Mouse (Mus musculus): ENCODE data around the gene Batf. TPM values are rescaled to one million over a fixed set of nuclear protein-coding genes. Genes with fewer than 3 reads are reported as not detected.

Batf gene
- polyA plus RNA-seq, 1 experiment from 2014 or later = 8.3 TPM

DNA sequence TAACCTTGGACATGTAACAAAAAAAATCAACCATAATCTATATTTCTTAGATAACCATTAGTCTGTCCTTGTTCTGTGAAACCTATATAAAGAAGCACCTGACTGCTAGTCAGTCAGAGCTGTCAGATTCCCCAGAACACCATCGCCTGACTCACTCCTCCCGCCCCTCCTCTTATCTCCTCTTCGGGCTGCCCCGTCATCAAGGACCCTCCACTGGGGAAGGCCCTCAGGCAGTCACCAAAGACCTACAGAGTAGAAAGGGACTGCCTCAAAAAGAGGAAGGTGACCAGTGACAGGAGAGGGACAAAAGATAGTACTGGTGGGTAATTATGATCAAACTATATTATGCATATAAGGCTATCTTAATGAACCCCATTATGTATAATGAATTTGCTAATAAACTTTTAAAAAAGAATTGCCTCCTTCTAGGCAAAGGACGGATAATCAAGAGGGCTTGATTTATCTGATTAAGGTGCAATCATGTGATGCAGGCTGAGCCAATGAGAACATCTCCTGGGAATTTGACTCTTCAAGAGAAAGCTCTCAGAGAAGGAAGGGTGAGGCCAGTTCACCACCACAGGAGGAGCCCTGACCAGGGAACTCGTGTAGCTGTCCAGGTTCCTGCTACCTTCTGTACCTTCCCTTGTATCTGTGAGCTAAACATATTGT, 40.4 kb downstream of the Batf start:
- Histone ChIP-seq H3K27me3 (replicated peaks; ENCODE audit: control insufficient read depth, insufficient read depth, low read length) (0 out of 2 replicates have a peak, but pooled peaks cover under 1% of the 10 kb centered on the region), H3K9me3 (ENCODE audit: control insufficient read depth, low read length) (no peaks in the 10 kb centered on the region), H3K4me2 (ENCODE audit: low read depth, low read length) (no peak overlapping the region), H3K9ac (ENCODE audit: low read depth, low read length) (no peak overlapping the region), H3K4me3 (ENCODE audit: low read depth, low read length) (no peak overlapping the region), H3K4me1 (ENCODE audit: control insufficient read depth, insufficient read depth, low read length) (no peaks in the 10 kb centered on the region), H3K36me3 (ENCODE audit: control insufficient read depth, insufficient read depth, low read length) (no peaks in the 10 kb centered on the region), H3K27ac (replicated peaks; ENCODE audit: low read depth, low read length) (no peak overlapping the region)
- ATAC-seq (ENCODE audit: low read depth) = no peak
- WGBS = 58% methylated on average over 6 of the region's 6 CpGs
- no peak for DNase-seq (ENCODE audit: low spot score)

DNA sequence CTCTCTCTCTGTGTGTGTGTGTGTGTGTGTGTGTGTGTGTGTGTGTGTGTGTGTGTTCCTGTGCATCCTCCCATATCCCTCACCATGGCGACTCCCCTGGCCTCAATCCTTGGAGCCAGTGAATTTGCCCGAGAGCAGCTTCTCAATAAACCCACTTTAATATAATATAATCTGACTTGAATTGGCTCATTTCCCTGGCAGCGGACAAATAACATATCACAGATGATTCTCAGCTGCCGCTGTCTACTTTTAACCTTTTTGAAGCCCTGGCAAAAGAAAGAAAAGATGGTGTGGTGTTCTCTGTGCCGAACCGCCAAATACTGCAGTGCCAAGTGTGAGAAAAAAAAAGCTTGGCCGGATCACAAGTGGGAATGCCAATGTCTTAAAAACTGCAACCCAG, 41.7 kb downstream of the Batf start:
- DNase-seq (ENCODE audit: low spot score) (peak; percentile 66), ATAC-seq (ENCODE audit: low read depth) (no peak)
- H3K27me3 ChIP-seq (replicated peaks; ENCODE audit: control insufficient read depth, insufficient read depth, low read length) = no peaks in the 10 kb centered on the region
- H3K4me2 ChIP-seq (ENCODE audit: low read depth, low read length) = no peak overlapping the region
- no peaks in the 10 kb centered on the region for H3K36me3 ChIP-seq (ENCODE audit: control insufficient read depth, insufficient read depth, low read length)
- 51% methylated on average over 7 of the region's 7 CpGs for WGBS
- H3K9ac ChIP-seq (ENCODE audit: low read depth, low read length) = no peak overlapping the region
- H3K9me3 ChIP-seq (ENCODE audit: control insufficient read depth, low read length) = no peaks in the 10 kb centered on the region
- no peaks in the 10 kb centered on the region for H3K4me1 ChIP-seq (ENCODE audit: control insufficient read depth, insufficient read depth, low read length)
- H3K4me3 ChIP-seq (ENCODE audit: low read depth, low read length) = no peak overlapping the region
- H3K27ac ChIP-seq (replicated peaks; ENCODE audit: low read depth, low read length) = no peak overlapping the region

DNA sequence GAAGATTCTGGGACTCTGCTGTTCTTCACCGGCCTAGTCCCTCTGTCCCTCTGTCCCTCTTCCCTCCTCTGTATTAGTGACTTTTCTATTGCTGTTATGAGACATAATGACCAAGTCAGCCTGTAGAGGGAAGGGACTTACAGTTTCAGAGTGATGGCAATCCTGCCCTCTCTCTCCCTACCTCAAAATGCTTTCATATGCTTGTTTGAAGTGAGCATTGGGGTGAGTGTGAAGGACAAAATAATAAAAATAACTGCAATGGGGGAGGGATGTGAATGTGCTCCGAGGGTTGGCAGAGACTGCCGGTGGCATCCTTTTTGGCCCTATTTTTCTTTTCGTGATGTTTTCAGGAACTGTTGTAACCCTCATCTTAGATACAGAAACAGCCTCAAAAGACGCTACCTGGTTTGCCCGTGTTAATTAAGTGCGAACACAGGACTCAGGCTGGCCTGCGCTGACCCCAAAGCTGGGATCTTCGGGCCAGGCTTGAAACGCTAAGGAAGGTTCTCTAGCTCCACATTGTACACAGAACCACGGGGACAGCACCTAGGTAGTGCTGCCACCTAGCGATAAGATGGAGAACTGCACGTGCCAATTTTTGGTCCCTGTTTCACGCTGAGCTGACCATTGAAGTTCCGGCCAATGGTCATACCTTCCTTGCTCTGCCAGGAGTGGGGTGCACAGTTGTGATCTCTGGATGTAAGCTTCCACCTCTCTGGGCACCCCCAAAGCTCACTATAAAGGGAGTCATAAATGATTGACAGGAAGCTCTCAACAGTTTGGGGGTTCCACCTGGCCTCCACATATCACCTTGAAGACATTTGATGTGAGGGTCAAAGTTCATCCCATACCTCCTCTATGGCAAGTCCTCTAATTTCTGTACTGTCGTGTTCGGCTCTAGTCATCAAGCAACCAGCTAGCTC, 42.8 kb downstream of the Batf start:
- ATAC-seq (ENCODE audit: low read depth) (0 out of 2 replicates have a peak, but pooled peaks have one; percentile 47), DNase-seq (ENCODE audit: low spot score) (peak; percentile 40)
- H3K27ac ChIP-seq (replicated peaks; ENCODE audit: low read depth, low read length) = no peak overlapping the region
- WGBS = 36% methylated on average over 17 of the region's 17 CpGs
- no peak overlapping the region for H3K4me3 ChIP-seq (ENCODE audit: low read depth, low read length)
- no peak overlapping the region for H3K9ac ChIP-seq (ENCODE audit: low read depth, low read length)
- no peaks in the 10 kb centered on the region for H3K27me3 ChIP-seq (replicated peaks; ENCODE audit: control insufficient read depth, insufficient read depth, low read length)
- H3K4me1 ChIP-seq (ENCODE audit: control insufficient read depth, insufficient read depth, low read length) = no peaks in the 10 kb centered on the region
- no peak overlapping the region for H3K4me2 ChIP-seq (ENCODE audit: low read depth, low read length)
- no peaks in the 10 kb centered on the region for H3K9me3 ChIP-seq (ENCODE audit: control insufficient read depth, low read length)
- no peaks in the 10 kb centered on the region for H3K36me3 ChIP-seq (ENCODE audit: control insufficient read depth, insufficient read depth, low read length)

DNA sequence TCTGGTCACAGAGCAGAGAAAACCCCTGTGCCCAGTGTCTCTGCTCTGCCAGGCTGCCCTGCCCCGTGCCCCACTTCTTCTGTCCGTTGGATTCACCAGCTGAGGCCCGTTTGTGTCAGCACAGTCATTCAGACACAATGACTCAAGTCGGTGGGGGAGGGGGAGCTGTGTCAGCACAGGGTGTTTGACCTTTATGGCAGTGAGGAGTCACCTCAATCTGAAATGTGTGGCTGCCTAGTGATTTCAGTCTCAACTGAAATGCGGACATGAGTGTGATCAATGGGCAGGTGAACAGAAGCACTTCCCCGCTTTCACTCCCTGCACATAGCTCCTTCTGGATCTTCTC, 43.4 kb downstream of the Batf start:
- Histone ChIP-seq H3K9me3 (ENCODE audit: control insufficient read depth, low read length) (no peaks in the 10 kb centered on the region), H3K27me3 (replicated peaks; ENCODE audit: control insufficient read depth, insufficient read depth, low read length) (no peaks in the 10 kb centered on the region), H3K9ac (ENCODE audit: low read depth, low read length) (no peak overlapping the region), H3K36me3 (ENCODE audit: control insufficient read depth, insufficient read depth, low read length) (no peaks in the 10 kb centered on the region), H3K4me3 (ENCODE audit: low read depth, low read length) (no peak overlapping the region), H3K4me1 (ENCODE audit: control insufficient read depth, insufficient read depth, low read length) (no peaks in the 10 kb centered on the region), H3K27ac (replicated peaks; ENCODE audit: low read depth, low read length) (no peak overlapping the region), H3K4me2 (ENCODE audit: low read depth, low read length) (no peak overlapping the region)
- no peak for ATAC-seq (ENCODE audit: low read depth)
- 62% methylated on average over 6 of the region's 6 CpGs for WGBS
- DNase-seq (ENCODE audit: low spot score) = no peak

DNA sequence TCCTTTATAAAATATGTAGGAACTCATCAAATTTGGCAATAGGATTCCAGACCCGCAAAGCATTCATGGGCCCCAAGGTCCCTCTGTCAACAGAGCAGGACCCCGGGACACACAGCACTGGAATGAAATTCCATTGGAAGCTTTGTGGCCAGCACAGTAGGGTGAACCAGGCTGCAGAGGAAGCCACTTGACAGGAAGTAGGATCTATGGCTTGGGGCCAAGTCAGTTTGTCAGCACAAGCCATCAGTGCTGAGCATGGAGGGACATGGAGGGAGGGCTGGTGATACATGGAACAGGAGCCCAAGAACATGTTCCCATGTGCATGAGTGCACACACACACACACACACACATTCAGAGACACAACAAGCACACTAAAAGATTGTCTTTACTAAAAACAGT, 49.7 kb downstream of the Batf start:
- Histone ChIP-seq H3K9ac (ENCODE audit: low read depth, low read length) (no peak overlapping the region), H3K27ac (replicated peaks; ENCODE audit: low read depth, low read length) (no peak overlapping the region), H3K4me1 (ENCODE audit: control insufficient read depth, insufficient read depth, low read length) (no peaks in the 10 kb centered on the region), H3K4me3 (ENCODE audit: low read depth, low read length) (no peak overlapping the region), H3K9me3 (ENCODE audit: control insufficient read depth, low read length) (no peaks in the 10 kb centered on the region), H3K36me3 (ENCODE audit: control insufficient read depth, insufficient read depth, low read length) (no peaks in the 10 kb centered on the region), H3K27me3 (replicated peaks; ENCODE audit: control insufficient read depth, insufficient read depth, low read length) (no peaks in the 10 kb centered on the region), H3K4me2 (ENCODE audit: low read depth, low read length) (no peak overlapping the region)
- peak; percentile 18 for DNase-seq (ENCODE audit: low spot score)
- ATAC-seq (ENCODE audit: low read depth) = no peak
- WGBS = 68% methylated on average over 2 of the region's 2 CpGs

DNA sequence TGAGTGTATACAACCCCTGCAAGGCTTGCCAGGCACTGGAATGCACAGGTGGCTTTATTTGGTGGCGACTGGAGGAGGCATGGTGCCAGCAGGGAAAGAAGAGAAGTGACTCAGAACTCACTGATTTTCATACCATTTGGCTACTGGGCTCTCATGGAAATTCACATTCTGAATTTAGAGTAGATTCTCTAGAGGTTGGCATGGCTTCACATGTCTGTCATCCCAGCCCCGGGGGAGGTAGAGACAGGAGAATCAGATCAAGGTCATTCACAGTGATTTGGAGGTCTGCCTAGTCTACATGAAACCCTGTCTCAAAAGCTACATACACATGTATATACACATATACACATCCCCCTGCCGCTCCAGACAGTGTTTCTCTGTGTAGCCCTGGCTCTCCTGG, 50.5 kb downstream of the Batf start:
- WGBS = 86% methylated on average over 3 of the region's 3 CpGs
- H3K4me2 ChIP-seq (ENCODE audit: low read depth, low read length) = no peak overlapping the region
- no peaks in the 10 kb centered on the region for H3K27me3 ChIP-seq (replicated peaks; ENCODE audit: control insufficient read depth, insufficient read depth, low read length)
- no peak overlapping the region for H3K9ac ChIP-seq (ENCODE audit: low read depth, low read length)
- H3K9me3 ChIP-seq (ENCODE audit: control insufficient read depth, low read length) = no peaks in the 10 kb centered on the region
- no peaks in the 10 kb centered on the region for H3K4me1 ChIP-seq (ENCODE audit: control insufficient read depth, insufficient read depth, low read length)
- DNase-seq (ENCODE audit: low spot score) (no peak), ATAC-seq (ENCODE audit: low read depth) (no peak)
- no peak overlapping the region for H3K27ac ChIP-seq (replicated peaks; ENCODE audit: low read depth, low read length)
- no peak overlapping the region for H3K4me3 ChIP-seq (ENCODE audit: low read depth, low read length)
- no peaks in the 10 kb centered on the region for H3K36me3 ChIP-seq (ENCODE audit: control insufficient read depth, insufficient read depth, low read length)

DNA sequence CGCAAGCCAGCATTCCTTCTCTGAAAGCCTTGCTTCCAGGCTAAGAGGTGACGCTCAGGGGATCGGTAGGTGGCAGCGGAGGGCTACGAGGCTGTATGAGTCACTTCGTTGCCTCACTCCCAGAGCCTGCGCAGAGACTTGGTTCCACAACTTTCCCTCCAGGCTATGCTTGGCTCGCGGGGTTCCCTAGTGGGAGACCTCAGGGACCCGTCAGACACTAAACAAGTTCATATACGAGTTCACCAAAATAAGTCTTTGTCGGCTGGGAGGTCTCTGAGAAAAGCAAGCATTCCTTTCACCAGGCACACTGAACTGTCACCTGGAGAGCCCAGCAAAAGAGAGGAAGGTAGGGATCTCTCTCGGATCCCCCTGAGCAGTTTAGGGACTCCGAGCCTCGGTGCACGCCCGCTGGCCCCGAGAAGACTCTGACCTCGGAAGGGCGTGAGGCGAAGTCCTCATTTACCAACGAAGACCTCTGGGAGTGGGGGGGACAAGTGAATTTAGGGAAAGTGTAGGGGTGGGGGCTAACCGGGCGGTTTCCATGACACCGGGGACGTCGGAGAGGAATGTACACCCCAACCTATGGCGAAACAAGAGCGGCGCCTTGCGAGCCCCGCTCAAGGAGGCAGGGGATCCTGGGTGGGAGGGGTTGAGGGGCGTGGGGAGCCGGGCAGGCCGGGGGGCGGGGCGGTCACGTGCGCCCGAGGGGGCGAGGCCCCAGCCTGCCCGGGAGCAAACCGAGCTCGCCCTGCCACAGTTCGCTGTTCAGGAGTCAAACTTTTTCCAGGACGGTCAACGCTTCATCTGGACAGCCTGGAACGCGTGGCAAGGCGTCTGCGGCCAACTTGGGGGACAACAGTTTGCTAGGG, 59.6 kb downstream of the Batf start, which contains the start of gene Flvcr2:
Gene Flvcr2, plus strand, starts transcription at position 713 of the 869 bp plus-strand sequence.
- H3K36me3 ChIP-seq (ENCODE audit: control insufficient read depth, insufficient read depth, low read length) = no peaks in the 10 kb centered on the region
- 0 out of 2 replicates have a peak, but pooled peaks cover 7% of the 10 kb centered on the region for H3K4me1 ChIP-seq (ENCODE audit: control insufficient read depth, insufficient read depth, low read length)
- ATAC-seq (ENCODE audit: low read depth) (peak; percentile 90), DNase-seq (ENCODE audit: low spot score) (peak; percentile 94)
- H3K9ac ChIP-seq (ENCODE audit: low read depth, low read length) = peak within 1 kb of the TSS; percentile 62
- no peaks in the 10 kb centered on the region for H3K9me3 ChIP-seq (ENCODE audit: control insufficient read depth, low read length)
- H3K4me3 ChIP-seq (ENCODE audit: low read depth, low read length) = peak within 1 kb of the TSS; percentile 53
- WGBS = under 1% methylated on average over 44 of the region's 51 CpGs
- H3K4me2 ChIP-seq (ENCODE audit: low read depth, low read length) = peak within 1 kb of the TSS; percentile 99
- H3K27me3 ChIP-seq (replicated peaks; ENCODE audit: control insufficient read depth, insufficient read depth, low read length) = no peaks in the 10 kb centered on the region
- peak within 1 kb of the TSS; percentile 54; the same call in 1 of the 2 replicates for H3K27ac ChIP-seq (replicated peaks; ENCODE audit: low read depth, low read length)

DNA sequence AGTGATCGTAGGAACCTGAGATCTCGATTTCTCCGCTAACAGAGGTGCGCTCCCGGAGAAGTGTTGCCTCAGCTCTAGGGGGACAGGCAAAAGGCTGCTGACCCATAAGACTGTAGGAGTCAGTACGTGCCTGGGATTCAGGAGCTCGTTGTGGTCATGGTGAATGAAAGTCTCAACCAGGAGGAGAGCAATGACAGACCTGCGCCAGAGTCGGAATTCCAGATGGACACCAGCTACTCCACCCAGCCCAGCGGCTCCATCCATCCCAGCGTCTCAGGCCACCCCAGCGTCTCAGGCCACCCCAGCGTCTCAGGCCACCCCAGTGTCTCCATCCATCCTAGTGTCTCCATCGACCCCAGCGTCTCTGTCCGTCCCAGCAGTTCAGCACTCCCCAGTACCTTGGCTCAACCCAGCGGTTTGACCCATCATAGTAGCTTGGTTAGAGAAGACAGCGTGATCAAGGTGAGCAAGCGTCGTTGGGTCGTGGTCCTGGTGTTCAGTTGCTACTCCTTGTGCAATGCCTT, 60.3 kb downstream of the Batf start:
- Histone ChIP-seq H3K9ac (ENCODE audit: low read depth, low read length) (peak overlapping the region; percentile 62), H3K27me3 (replicated peaks; ENCODE audit: control insufficient read depth, insufficient read depth, low read length) (no peaks in the 10 kb centered on the region), H3K27ac (replicated peaks; ENCODE audit: low read depth, low read length) (no peak overlapping the region), H3K4me3 (ENCODE audit: low read depth, low read length) (peak overlapping the region; percentile 53), H3K9me3 (ENCODE audit: control insufficient read depth, low read length) (no peaks in the 10 kb centered on the region), H3K36me3 (ENCODE audit: control insufficient read depth, insufficient read depth, low read length) (no peaks in the 10 kb centered on the region), H3K4me1 (ENCODE audit: control insufficient read depth, insufficient read depth, low read length) (0 out of 2 replicates have a peak, but pooled peaks cover 7% of the 10 kb centered on the region), H3K4me2 (ENCODE audit: low read depth, low read length) (peak overlapping the region; percentile 99)
- ATAC-seq (ENCODE audit: low read depth) (no peak), DNase-seq (ENCODE audit: low spot score) (no peak)
- 25% methylated on average over 17 of the region's 21 CpGs for WGBS

Data from embryonic facial prominence, embryonic 14.5 days (tissue).